Comparison of ENCODE assay signal across 9 mouse cellular contexts in the genomic region with DNA sequence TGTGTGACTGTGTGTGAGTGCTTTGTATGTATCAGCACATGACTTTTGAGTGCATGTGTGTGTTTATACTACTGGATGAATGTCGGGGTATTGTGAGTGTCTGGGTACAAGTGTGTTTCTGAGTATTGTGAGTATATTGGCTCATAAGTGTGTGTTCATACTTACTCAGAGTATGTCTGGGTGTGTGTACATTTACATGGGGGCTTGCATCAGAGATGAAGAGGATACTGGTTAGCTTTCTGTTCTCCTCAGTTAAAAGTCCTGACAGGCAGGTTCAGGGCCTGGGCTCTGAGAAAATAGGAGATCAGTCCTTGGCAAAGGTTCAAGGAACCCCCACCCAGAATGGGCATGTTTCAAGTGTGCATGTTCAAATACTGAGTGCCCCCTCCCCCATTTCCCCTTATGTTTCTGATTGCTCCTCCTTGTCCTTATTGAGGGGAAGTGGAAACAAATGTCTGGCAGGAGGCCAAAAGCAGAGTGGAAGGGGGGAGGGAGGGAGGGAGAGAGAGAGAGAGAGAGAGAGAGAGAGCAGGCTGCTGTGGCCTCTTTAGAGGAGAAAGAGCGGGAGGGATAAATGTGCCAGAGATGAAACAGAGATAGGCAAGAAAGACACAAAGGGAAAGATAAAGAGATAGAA.
DNase-seq lines count a peak whose midpoint lies in the region; ATAC-seq and TF ChIP-seq lines count a peak whose summit lies in the region.
"Had no signal": no experiment of that assay in that cellular context is flagged by ENCODE, and none has a peak within 500 bp of the region (broad histone marks: within the 10 kb centered on the region; RNA-seq: fewer than 3 reads in every experiment).

No protein-coding gene starts in this region.

- 53% methylated on average over 2 of the region's 2 CpGs for WGBS in kidney, embryonic 16.5 days
- 63% methylated on average over 2 of the region's 2 CpGs for WGBS in forebrain, embryonic 12.5 days
- WGBS in hindbrain, postnatal 0 days = 60% methylated on average over 2 of the region's 2 CpGs

- no peak overlapping the region for H3K4me2 ChIP-seq in kidney, embryonic 16.5 days (replicated peaks; ENCODE audit: low read depth, low read length)
- no peak overlapping the region for H3K4me2 ChIP-seq in forebrain, embryonic 12.5 days
- no peak overlapping the region for H3K4me2 ChIP-seq in hindbrain, postnatal 0 days (ENCODE audit: low read depth, low read length)

- ATAC-seq in kidney, embryonic 16.5 days (ENCODE audit: low FRiP score, low TSS enrichment) = peak; percentile 75; the same call in 1 of the 2 replicates
- ATAC-seq in forebrain, embryonic 12.5 days (ENCODE audit: low FRiP score) = peak; percentile 84
- ATAC-seq in hindbrain, postnatal 0 days = peak; percentile 81
- ATAC-seq in megakaryocyte, adult 5-6 weeks (ENCODE audit: poor library complexity, severe bottlenecking) = peak; percentile 41

- no peak overlapping the region for H3K9ac ChIP-seq in kidney, embryonic 16.5 days (replicated peaks; ENCODE audit: low read length)
- 0 out of 2 replicates have a peak overlapping the region, but pooled peaks have one; percentile 13 for H3K9ac ChIP-seq in forebrain, embryonic 12.5 days
- H3K9ac ChIP-seq in hindbrain, postnatal 0 days (replicated peaks; ENCODE audit: low read length) = no peak overlapping the region

- H3K9me3 ChIP-seq in kidney, embryonic 16.5 days (ENCODE audit: low read length) = no peaks in the 10 kb centered on the region
- H3K9me3 ChIP-seq in forebrain, embryonic 12.5 days = no peaks in the 10 kb centered on the region
- H3K9me3 ChIP-seq in hindbrain, postnatal 0 days (ENCODE audit: low read length) = no peaks in the 10 kb centered on the region
- H3K9me3 ChIP-seq: G1E had no signal

- H3K4me1 ChIP-seq in kidney, embryonic 16.5 days (ENCODE audit: insufficient read depth, low read length) = peaks cover 22% of the 10 kb centered on the region
- H3K4me1 ChIP-seq in forebrain, embryonic 12.5 days = peaks cover 21% of the 10 kb centered on the region
- no peaks in the 10 kb centered on the region; the same call in 1 of the 2 replicates for H3K4me1 ChIP-seq in hindbrain, postnatal 0 days (ENCODE audit: insufficient read depth, low read length)

- no peaks in the 10 kb centered on the region for H3K36me3 ChIP-seq in kidney, embryonic 16.5 days (ENCODE audit: insufficient read depth, low read length)
- no peaks in the 10 kb centered on the region for H3K36me3 ChIP-seq in forebrain, embryonic 12.5 days (replicated peaks)
- no peaks in the 10 kb centered on the region for H3K36me3 ChIP-seq in hindbrain, postnatal 0 days (ENCODE audit: insufficient read depth, low read length)
- H3K36me3 ChIP-seq: G1E had no signal

- no peak overlapping the region for H3K4me3 ChIP-seq in kidney, embryonic 16.5 days (ENCODE audit: low read length)
- H3K4me3 ChIP-seq in forebrain, embryonic 12.5 days (replicated peaks) = no peak overlapping the region
- no peak overlapping the region for H3K4me3 ChIP-seq in hindbrain, postnatal 0 days (ENCODE audit: low read length)

- H3K27me3 ChIP-seq in kidney, embryonic 16.5 days (ENCODE audit: insufficient read depth, low read length) = no peaks in the 10 kb centered on the region
- no peaks in the 10 kb centered on the region for H3K27me3 ChIP-seq in forebrain, embryonic 12.5 days
- no peaks in the 10 kb centered on the region for H3K27me3 ChIP-seq in hindbrain, postnatal 0 days (ENCODE audit: insufficient read depth, low read length)

- no peak for TF ChIP-seq CTCF in hindbrain, postnatal 0 days (IDR thresholded peaks at IDR 0.05; ENCODE audit: low read depth)

- DNase-seq in kidney, adult 9 months = no peak
- DNase-seq in hindbrain, postnatal 0 days (ENCODE audit: low spot score) = peak; percentile 62
- DNase-seq in layer of hippocampus, postnatal 14 days (ENCODE audit: low spot score in 2 of 2) = no peak
- DNase-seq in cerebellum, postnatal 36 days = no peak
- DNase-seq in layer of hippocampus, adult 9-10 months (ENCODE audit: low spot score) = no peak

- H3K27ac ChIP-seq in kidney, embryonic 16.5 days (ENCODE audit: low read length) = peak overlapping the region; percentile 76; the same call in 1 of the 2 replicates
- H3K27ac ChIP-seq in forebrain, embryonic 12.5 days = peak overlapping the region; percentile 33
- H3K27ac ChIP-seq in hindbrain, postnatal 0 days = no peak overlapping the region
